Mouse (Mus musculus): ENCODE data around the gene Fbxl13.

DNA sequence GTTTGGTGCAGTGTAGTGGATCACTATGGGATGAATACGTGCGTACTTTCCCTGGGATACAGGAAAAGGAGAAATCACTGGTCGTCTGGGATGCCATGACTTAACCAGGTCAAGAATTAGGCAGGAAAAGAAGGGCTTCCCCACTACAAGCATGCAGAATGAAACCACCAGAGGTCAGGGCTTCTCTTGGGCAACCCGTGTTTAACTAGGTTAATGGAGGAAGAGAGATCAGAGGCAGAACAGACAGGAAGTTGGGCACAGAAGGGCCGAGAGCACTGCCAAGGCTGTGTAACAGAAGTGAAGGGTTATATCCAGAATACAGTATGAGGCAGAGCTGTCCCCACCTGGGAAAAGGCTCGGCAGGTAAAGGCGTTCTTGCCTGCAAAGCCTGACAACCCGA, 98.4 kb downstream of the Fbxl13 start:
- TF ChIP-seq CTCF (IDR thresholded peaks at IDR 0.05; ENCODE audit: borderline replicate concordance, extremely low read depth, insufficient read depth, insufficient read length) = no peak
- TF ChIP-seq POLR2A (IDR thresholded peaks at IDR 0.05; ENCODE audit: borderline replicate concordance, extremely low read depth, insufficient read depth, insufficient read length, poor library complexity, severe bottlenecking) = no peak

Data from brain, embryonic 14.5 days (tissue).